Mouse (Mus musculus) heart, embryonic 14.5 days (tissue): ENCODE results near the gene Atp5b. TPM values are rescaled to one million over a fixed set of nuclear protein-coding genes. Genes with fewer than 3 reads are reported as not detected.

Experiments
- ATAC-seq: fragments of 200-750 bp; cut with Nextera tagmentation; 2 replicates; pipeline ENCODE4 v1.8.0; 2017; ENCODE audit warnings: low read depth, moderate TSS enrichment; ENCODE audit not compliant: insufficient number of reproducible peaks, insufficient read depth, low FRiP score
- H3K27ac ChIP-seq, 2 experiments: fragments of 200-500 bp in 1 of 2; fragments of 300-500 bp in 1 of 2; sonication (generic) in 1 of 2; replicated peaks in 1 of 2; 2 replicates each; pipeline ENCODE4 v1.5.1; 2012 to 2014; ENCODE audit warnings: low read depth in 2 of 2, low read length in 2 of 2, control low read depth in 1 of 2, mild to moderate bottlenecking in 1 of 2, mixed read lengths in 1 of 2; ENCODE audit not compliant: control insufficient read depth in 1 of 2, insufficient read depth in 1 of 2
- H3K27me3 ChIP-seq: fragments of 300-500 bp; sonication (generic); 2 replicates; pipeline ENCODE4 v1.6.1; 2014; ENCODE audit warnings: mild to moderate bottlenecking, low read length, control low read depth; ENCODE audit not compliant: control insufficient read depth, insufficient read depth
- H3K36me3 ChIP-seq: fragments of 300-500 bp; sonication (generic); 2 replicates; pipeline ENCODE4 v1.6.1; 2014; ENCODE audit warnings: mild to moderate bottlenecking, control low read depth, low read length, mixed read lengths; ENCODE audit not compliant: control insufficient read depth, insufficient read depth
- H3K4me1 ChIP-seq, 2 experiments: fragments of 200-500 bp in 1 of 2; fragments of 300-500 bp in 1 of 2; sonication (generic) in 1 of 2; 2 replicates each; pipeline ENCODE4 v1.6.1; 2012 to 2014; ENCODE audit warnings: low read length in 2 of 2, control low read depth in 1 of 2, mixed read lengths in 1 of 2; ENCODE audit not compliant: control insufficient read depth in 2 of 2, insufficient read depth in 2 of 2
- H3K4me2 ChIP-seq: fragments of 300-500 bp; sonication (generic); 2 replicates; pipeline ENCODE4 v1.6.1; 2014; ENCODE audit warnings: mild to moderate bottlenecking, low read length
- H3K4me3 ChIP-seq, 2 experiments: fragments of 200-500 bp in 1 of 2; fragments of 300-500 bp in 1 of 2; sonication (generic) in 1 of 2; 2 replicates each; pipeline ENCODE4 v1.5.1; 2012 to 2014; ENCODE audit warnings: low read length in 2 of 2, mild to moderate bottlenecking in 2 of 2, control low read depth in 1 of 2, low read depth in 1 of 2, moderate library complexity in 1 of 2; ENCODE audit not compliant: control insufficient read depth in 1 of 2, insufficient read depth in 1 of 2
- H3K9ac ChIP-seq: fragments of 300-500 bp; sonication (generic); 2 replicates; pipeline ENCODE4 v1.6.1; 2014; ENCODE audit warnings: mild to moderate bottlenecking, low read length
- H3K9me3 ChIP-seq: fragments of 300-500 bp; sonication (generic); 2 replicates; pipeline ENCODE4 v1.6.1; 2016; ENCODE audit warnings: low read length, control low read depth; ENCODE audit not compliant: control insufficient read depth
- WGBS: fragments of 180-500 bp; shearing (Covaris S2); extraction: QIAGEN DNeasy Blood & Tissue Kit; methylation state at CpG from one replicate; pipeline ENCODE4 v1.1.7; 2014; 5-methylcytosine and 5-hydroxymethylcytosine counted together
- polyA plus RNA-seq: library from polyadenylated mRNA; unstranded; fragments of >200 nt; fragmentation: Nextera tagmentation; extraction: Ambion mirVana; gene quantifications from 2 replicates; pipeline ENCODE4 v1.2.1, GENCODE M21; 2014

The Atp5b gene
- polyA plus RNA-seq, 1 experiment from 2014 or later = 6,412 TPM

DNA sequence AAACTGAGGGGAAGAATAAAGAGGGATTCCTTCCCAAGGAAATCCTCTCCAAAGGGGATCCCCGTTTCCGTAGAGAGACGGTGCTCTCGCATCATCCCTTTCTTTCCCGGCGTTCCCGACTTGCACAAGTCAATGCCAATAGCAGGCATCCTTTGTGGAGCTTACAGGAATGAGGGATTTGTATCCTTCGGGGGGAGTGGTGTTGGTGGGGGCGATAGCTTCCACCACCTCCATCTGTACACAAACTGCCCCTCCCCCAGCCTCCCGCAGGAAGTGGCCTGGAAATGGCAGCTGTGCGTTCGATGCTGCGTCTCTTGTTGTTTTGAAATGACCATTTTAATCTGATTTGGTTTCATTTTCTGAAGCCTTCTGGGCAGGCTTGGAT is 14.5 kb downstream of the Atp5b start:
- Histone ChIP-seq H3K27ac (peak overlapping the region; percentile 56 to 74), H3K9me3 (no peaks in the 10 kb centered on the region), H3K4me1 (peaks cover 17 to 34% of the 10 kb centered on the region in 2 experiments), H3K4me3 (peak overlapping the region; percentile 93 to 100), H3K9ac (peak overlapping the region; percentile 93), H3K27me3 (no peaks in the 10 kb centered on the region), H3K36me3 (peaks cover 5% of the 10 kb centered on the region; the same call in 1 of the 2 replicates), H3K4me2 (peak overlapping the region; percentile 88)
- ATAC-seq = no peak
- 0% methylated on average over 13 of the region's 13 CpGs for WGBS

DNA sequence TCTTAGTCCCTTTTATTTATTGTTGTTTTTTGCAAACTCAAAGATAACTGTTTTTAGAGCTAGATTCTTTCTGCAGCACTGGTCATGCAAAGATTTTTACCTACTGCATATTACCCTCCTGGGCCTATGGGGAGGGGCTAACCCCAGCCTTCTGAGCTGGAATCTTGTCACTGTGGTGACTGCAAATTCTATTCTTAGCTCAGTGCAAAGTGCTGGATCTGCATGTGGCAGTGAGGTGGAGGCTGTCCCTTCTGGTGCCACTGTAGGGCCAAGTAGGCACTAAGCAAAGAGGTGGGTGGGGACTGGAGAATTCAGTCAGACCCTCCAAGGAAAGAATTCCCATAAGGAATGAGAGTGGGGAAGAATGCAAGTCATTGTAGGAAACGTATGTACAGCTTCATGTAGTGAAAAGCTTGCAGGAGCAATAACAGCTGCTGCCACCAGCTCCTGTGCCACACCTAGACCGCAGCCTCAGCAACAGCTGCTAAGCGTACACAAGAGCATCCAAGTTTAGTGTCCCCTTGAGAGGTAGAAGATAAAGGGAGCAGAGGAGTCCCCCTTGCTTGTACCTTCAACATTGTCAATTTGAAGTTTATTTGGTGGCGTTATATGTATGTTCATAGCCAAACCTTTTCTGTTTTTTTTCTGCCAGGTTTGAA is 27.2 kb downstream of the Atp5b start:
- Histone ChIP-seq H3K36me3 (peaks cover 71% of the 10 kb centered on the region), H3K4me3 (no peak overlapping the region), H3K9ac (0 out of 2 replicates have a peak overlapping the region, but pooled peaks have one; percentile 1), H3K9me3 (no peaks in the 10 kb centered on the region), H3K4me1 (peaks cover 2 to 13% of the 10 kb centered on the region in 2 experiments; a peak in 2 of 4 replicates), H3K27me3 (no peaks in the 10 kb centered on the region), H3K27ac (peak overlapping the region in 1 of 2 experiments; percentile 61; a peak in 3 of 4 replicates), H3K4me2 (no peak overlapping the region)
- WGBS = 51% methylated on average over 4 of the region's 4 CpGs
- peak; percentile 75; the same call in 1 of the 2 replicates for ATAC-seq

DNA sequence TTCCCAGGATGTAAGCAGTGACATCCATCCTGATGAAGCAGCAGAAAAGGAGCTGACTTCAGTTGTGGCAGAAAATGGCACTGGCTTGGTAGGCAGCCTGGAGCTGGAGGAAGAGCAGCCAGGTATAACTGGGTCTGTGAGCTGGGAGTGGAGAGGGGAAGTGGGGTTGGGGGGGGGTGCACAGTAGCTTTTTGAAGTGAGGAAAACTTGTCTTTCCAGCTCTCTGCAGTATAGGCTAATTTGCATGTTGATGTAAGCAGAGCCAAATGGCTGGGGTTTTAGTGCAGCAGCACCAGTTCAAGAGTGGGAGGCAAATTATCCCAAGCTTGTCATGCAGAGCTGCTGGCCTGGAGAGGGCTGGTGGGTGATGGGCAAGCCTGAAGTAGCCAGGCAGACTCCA is 28.2 kb downstream of the Atp5b start:
- Histone ChIP-seq H3K9ac (no peak overlapping the region), H3K27ac (no peak overlapping the region), H3K36me3 (peaks cover 81% of the 10 kb centered on the region), H3K9me3 (no peaks in the 10 kb centered on the region), H3K27me3 (no peaks in the 10 kb centered on the region), H3K4me2 (no peak overlapping the region), H3K4me3 (no peak overlapping the region), H3K4me1 (peaks cover 2 to 13% of the 10 kb centered on the region in 2 experiments; a peak in 2 of 4 replicates)
- ATAC-seq = no peak

DNA sequence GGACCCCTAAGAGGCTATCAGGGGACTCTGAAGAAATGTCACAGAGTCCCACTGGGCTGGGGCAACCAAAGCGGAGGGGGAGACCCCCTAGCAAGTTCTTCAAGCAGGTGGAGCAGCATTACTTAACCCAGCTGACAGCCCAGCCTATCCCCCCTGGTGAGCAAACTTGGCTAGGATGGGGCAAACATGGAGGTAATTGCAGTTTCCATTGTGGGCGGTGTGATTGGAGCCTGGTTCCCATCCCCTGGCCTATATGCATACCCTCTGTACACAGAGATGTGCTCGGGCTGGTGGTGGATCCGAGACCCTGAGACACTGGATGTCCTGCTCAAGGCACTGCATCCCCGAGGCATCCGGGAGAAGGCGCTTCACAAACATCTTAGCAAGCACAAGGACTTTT is 40.8 kb downstream of the Atp5b start:
- no peak overlapping the region for H3K27ac ChIP-seq
- WGBS = 90% methylated on average over 7 of the region's 7 CpGs
- no peaks in the 10 kb centered on the region for H3K4me1 ChIP-seq
- H3K27me3 ChIP-seq = no peaks in the 10 kb centered on the region
- no peak overlapping the region for H3K4me3 ChIP-seq
- no peak overlapping the region for H3K9ac ChIP-seq
- no peaks in the 10 kb centered on the region for H3K9me3 ChIP-seq
- H3K4me2 ChIP-seq = no peak overlapping the region
- no peak for ATAC-seq
- H3K36me3 ChIP-seq = peaks cover 95% of the 10 kb centered on the region

DNA sequence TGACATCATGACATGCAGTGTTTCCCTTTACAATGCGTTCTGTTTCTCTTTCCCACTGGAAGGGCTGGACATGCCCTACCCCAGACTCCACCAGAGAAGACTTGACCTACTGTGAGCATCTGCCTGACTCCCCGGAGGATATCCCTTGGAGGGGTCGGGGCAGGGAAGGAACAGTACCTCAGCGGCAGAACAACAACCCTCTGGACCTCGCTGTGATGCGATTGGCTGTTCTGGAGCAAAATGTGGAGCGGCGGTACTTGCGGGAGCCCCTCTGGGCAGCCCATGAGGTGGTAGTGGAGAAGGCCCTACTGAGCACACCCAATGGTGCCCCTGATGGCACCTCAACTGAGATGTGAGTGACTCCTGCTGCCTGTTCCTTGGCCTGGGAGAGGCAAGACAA is 41.8 kb downstream of the Atp5b start:
- no peak for ATAC-seq
- Histone ChIP-seq H3K27ac (no peak overlapping the region), H3K9me3 (no peaks in the 10 kb centered on the region), H3K4me3 (no peak overlapping the region), H3K4me2 (no peak overlapping the region), H3K36me3 (peaks cover 92% of the 10 kb centered on the region), H3K4me1 (no peaks in the 10 kb centered on the region), H3K27me3 (no peaks in the 10 kb centered on the region), H3K9ac (no peak overlapping the region)
- WGBS = 92% methylated on average over 9 of the region's 9 CpGs

DNA sequence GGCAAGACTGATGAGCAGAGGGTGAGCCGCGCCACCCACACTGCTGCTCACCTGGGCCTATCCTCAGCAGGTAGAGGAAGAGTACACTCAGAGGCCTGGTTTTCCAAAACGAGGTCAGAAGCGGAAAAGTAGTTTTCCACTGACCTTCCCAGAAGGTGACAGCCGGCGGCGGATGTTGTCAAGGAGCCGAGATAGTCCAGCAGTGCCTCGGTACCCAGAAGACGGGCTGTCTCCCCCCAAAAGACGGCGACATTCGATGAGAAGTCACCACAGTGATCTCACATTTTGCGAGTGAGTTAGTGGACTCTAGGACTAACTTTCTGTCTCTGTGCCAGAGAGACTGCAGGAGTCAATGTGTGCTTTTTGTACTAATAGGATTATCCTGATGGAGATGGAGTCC is 42.9 kb downstream of the Atp5b start:
- Histone ChIP-seq H3K4me3 (no peak overlapping the region), H3K4me1 (no peaks in the 10 kb centered on the region), H3K27me3 (no peaks in the 10 kb centered on the region), H3K36me3 (peaks cover 92% of the 10 kb centered on the region), H3K9ac (no peak overlapping the region), H3K9me3 (no peaks in the 10 kb centered on the region), H3K4me2 (no peak overlapping the region), H3K27ac (no peak overlapping the region)
- 80% methylated on average over 14 of the region's 14 CpGs for WGBS
- no peak for ATAC-seq

DNA sequence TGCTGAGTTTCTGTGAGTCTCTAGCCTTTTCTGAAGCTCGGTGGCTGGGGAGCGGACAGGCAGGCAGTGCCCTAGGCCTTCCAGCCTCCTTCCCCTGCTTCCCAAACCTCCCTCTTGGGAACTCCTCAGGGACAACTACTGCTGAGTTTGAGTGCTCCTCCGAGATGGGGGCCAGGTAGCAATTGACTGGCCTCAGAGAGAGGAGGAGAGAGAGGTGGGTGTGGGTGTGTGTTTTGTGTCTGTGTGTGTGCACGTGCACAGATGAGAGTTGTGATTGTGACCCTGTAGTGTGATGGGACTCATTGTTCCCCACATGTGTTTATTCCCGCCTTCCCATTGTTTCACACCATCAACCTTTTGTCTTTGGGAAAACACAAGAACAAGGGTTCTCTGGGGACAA is 44.4 kb downstream of the Atp5b start:
- no peaks in the 10 kb centered on the region for H3K9me3 ChIP-seq
- H3K4me3 ChIP-seq = no peak overlapping the region
- H3K27ac ChIP-seq = no peak overlapping the region
- no peaks in the 10 kb centered on the region for H3K4me1 ChIP-seq
- H3K9ac ChIP-seq = no peak overlapping the region
- ATAC-seq = no peak
- no peak overlapping the region for H3K4me2 ChIP-seq
- WGBS = 75% methylated on average over 5 of the region's 5 CpGs
- H3K27me3 ChIP-seq = no peaks in the 10 kb centered on the region
- H3K36me3 ChIP-seq = peaks cover 92% of the 10 kb centered on the region

DNA sequence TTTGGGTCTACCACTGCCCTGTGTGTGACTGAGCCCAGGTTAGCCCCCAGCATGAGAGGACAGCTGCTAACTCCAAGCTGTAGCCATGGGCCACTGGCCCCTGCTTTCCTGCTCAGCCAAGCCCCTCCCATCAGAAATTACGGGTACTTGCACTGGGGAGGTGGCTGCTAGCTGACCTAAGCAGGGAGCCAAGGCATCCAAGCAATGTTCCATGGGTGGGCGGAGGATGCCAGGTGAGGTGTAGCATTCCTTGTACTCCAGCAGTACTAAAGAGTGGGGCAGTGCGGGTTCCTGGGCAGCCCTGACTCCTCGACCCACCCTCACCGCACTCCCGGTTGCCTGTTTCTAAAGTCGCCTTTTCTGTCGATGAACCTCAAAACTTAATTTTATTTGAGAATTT is 45.1 kb downstream of the Atp5b start:
- H3K9ac ChIP-seq = no peak overlapping the region
- no peaks in the 10 kb centered on the region for H3K4me1 ChIP-seq
- no peaks in the 10 kb centered on the region for H3K27me3 ChIP-seq
- H3K9me3 ChIP-seq = no peaks in the 10 kb centered on the region
- H3K4me2 ChIP-seq = no peak overlapping the region
- WGBS = 83% methylated on average over 8 of the region's 8 CpGs
- H3K27ac ChIP-seq = no peak overlapping the region; a peak in 1 of 4 replicates
- peaks cover 92% of the 10 kb centered on the region for H3K36me3 ChIP-seq
- H3K4me3 ChIP-seq = no peak overlapping the region
- ATAC-seq = no peak
